Mouse (Mus musculus): ENCODE measurements around the gene Serpini2.

DNA sequence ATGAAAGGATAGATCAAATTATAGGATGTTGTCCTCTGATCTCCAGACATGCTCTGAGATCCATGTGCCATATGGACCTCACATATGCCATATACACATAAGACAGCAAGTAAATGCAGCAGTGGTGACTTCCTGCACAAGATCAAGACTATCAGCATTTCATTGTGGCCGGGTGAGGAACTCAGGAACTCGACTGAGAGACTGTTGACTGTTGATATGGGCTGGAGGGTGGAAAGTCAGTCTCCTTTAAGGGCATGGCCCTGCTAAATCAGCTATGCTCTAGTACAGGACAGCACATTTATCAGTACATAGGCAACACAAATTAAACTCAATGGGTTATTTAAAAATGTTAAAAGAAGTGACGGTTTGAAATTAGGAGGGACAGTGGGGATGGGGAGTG, 38.4 kb upstream of the Serpini2 start:
- TF ChIP-seq CTCF (IDR thresholded peaks at IDR 0.05; ENCODE audit: low read depth): no peak
- TF ChIP-seq EP300 (IDR thresholded peaks at IDR 0.05; ENCODE audit: low read depth): no peak
